Mouse (Mus musculus) right cerebral cortex, postnatal 4 days (tissue): ENCODE results near the gene Ddb1.

Experiments
- DNase-seq: peaks from one replicate; pipeline ENCODE4 v3.0.0-alpha.2; 2022

Gene Ddb1

GRCm38 (mm10) chr19:10591659-10592377 is 13.3 kb upstream of the Ddb1 start:
- DNase-seq: no peak

- DNase-seq: no peak
These were observed 6.9 kb upstream of the Ddb1 start for GRCm38 (mm10) chr19:10598188-10598587.

- no peak for DNase-seq
These were observed 5.5 kb upstream of the Ddb1 start for GRCm38 (mm10) chr19:10599648-10600047.

- no peak for DNase-seq
These were observed 2.8 kb upstream of the Ddb1 start for GRCm38 (mm10) chr19:10602247-10602769.

DNA sequence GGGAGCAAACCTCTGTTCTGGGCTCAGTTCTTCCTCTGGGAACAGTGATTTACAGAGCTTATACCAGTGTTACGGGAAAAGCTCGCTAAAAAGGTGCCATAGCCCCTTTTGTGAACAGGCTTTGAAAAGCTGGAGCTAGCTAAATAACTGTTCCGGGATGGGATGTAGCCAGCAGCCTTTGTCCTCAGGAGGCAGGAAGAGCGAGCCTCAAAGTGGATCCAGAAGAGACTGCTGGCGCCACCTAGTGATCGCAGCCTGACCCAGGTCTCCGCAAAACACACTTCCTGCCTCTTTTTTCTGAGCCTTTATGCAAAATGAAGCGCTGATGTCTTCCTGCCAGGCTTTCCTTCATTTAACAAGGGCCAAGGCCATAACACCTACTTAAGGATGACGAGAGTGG is 2.3 kb upstream of the Ddb1 start:
- peak; percentile 96 for DNase-seq

- DNase-seq: no peak
These were observed 1.2 kb upstream of the Ddb1 start for GRCm38 (mm10) chr19:10603660-10604523.

- no peak for DNase-seq
These were observed 593 bp upstream of the Ddb1 start for GRCm38 (mm10) chr19:10604534-10604933.

- no peak for DNase-seq
These were observed 935 bp downstream of the Ddb1 start for GRCm38 (mm10) chr19:10605901-10606622.

- DNase-seq: no peak
These were observed 3.6 kb downstream of the Ddb1 start for GRCm38 (mm10) chr19:10608573-10609240.

GRCm38 (mm10) chr19:10634106-10634871 is 29.2 kb downstream of the Ddb1 start, which contains the start of gene Vwce:
Gene Vwce, plus strand, starts transcription at chr19:10634213.
- DNase-seq: peak; percentile 45

DNA sequence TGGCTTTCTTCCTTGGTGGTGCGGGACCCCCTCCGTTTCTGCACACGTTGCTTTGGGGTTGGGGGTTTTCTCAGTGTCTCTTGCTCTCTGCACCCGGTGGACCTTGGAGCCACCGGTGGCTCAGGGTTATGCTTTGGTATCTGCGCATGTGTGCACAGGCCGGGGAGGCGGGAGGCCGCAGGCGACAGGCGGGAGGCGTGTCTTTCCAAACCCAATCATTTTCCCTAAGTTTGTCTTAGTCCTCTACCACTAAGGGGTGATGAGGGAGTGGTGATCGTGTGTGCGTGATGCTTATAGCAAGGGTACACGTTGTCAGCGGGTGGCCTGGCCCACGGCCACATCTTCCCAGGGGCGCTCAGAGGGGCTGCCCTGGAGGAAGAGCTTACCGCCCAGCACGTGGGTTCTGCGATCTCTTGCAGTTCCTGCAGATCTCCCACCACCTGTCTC is 29.8 kb downstream of the Ddb1 start:
- DNase-seq: peak; percentile 62

DNA sequence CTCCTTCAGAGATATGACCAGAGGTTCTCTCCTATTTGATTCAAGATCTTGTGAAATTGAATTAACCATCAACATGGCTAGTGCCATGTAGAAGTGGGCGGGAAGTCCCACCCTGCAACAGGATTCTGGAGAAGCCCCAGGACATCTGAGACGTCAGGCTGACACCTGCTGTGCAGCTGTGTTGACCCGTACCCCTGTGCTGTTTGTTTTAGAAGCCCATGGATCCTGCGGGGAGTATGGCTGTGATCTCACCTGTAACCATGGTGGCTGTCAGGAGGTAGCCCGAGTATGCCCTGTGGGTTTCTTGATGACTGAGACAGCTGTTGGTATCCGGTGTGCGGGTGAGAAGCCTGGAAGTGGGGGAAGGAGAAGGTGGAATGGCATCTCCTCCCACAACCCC is 32.7 kb downstream of the Ddb1 start:
- DNase-seq: no peak

DNA sequence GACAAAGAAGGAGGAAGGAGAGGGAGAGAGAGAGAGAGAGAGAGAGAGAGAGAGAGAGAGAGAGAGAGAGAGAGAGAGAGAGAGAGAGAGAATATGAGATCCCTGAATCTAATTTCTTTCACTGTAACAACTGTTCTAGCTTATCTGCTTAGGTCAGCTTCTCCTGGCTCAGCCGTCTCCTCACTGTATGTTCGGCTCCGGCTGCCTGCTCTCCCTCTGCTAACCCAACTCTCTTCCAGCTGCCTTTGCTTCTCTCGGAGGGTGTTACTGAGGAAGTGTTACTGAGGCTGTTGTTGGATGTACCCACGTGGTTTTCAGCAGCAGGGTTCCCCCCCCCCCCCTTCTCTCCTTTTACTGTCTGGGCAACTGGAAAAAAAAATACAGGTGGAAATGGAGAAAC is 35.0 kb downstream of the Ddb1 start:
- no peak for DNase-seq

GRCm38 (mm10) chr19:10640589-10641378 is 35.7 kb downstream of the Ddb1 start:
- no peak for DNase-seq

GRCm38 (mm10) chr19:10645616-10646015 is 40.5 kb downstream of the Ddb1 start:
- no peak for DNase-seq

DNA sequence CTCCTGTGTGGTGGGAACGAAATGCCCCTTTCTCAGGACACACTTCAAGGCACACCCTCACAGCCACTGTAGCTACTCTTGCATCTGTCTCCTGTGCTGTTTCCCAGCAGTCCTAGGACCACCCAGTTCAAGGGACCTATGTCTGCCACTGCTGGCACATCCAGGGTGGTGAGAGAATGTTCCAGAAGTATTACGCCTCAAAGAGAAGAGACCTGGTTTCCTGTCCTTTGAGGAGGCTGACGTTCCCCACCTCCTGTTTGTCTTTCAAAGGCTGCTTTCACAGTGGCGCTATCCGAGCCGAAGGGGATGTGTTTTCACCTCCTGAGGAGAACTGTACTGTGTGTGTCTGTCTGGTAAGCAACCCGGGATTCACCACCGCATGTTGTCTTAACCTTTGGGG is 43.0 kb downstream of the Ddb1 start:
- DNase-seq: no peak

GRCm38 (mm10) chr19:10656058-10656457 is 50.9 kb downstream of the Ddb1 start:
- DNase-seq: no peak

GRCm38 (mm10) chr19:10657742-10658141 is 52.6 kb downstream of the Ddb1 start:
- DNase-seq: no peak

DNA sequence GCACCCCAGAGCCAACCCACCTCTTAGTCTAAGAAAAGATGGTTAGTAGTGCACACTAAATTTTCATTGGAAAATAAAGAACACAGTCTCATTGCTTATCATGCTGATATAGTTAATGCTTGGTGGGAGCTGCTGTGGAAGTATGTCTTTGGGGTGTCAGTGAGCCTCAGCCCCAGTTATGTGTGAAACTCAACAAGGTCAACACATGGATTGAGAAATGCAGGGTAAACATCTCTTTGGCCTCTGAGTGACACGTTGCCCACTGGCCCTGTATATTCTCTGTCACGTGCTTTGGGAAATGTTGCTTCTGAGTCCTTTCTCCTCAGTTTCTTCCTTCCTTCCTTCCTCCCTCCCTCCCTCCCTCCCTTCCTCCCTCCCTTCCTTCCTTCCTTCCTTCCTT is 53.3 kb downstream of the Ddb1 start:
- DNase-seq: no peak

- no peak for DNase-seq
These were observed 56.2 kb downstream of the Ddb1 start for GRCm38 (mm10) chr19:10661373-10661772.

- DNase-seq: no peak
These were observed 56.8 kb downstream of the Ddb1 start for GRCm38 (mm10) chr19:10661919-10662318.
